Mouse (Mus musculus): ENCODE results near the gene Hrnr. TPM values are rescaled to one million over a fixed set of nuclear protein-coding genes. Genes with fewer than 3 reads are reported as not detected.

Gene Hrnr
- polyA plus RNA-seq (2015; fragmentation: Nextera tagmentation; extraction: Ambion mirVana): 0.04 TPM in 1 of 2 replicates, not detected in the other

DNA sequence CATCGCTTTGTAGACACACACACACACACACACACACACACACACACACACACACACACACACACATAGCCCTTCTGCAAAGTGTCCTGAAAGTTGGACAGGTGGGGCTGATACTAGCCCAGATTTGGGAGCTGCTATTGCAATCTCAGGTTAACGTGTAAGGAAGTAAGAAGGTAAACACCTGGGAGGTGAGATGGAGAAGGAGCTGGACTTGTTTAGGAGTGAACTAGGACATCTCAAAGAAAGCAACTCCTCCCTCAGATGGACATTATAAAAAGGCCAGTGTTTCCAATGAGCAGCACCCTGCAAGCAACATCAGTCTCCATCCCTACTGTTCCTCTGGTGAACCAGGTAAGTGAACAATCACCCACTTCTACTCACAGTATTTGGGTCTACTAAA, at the start of gene Hrnr:
Hrnr (plus strand) TSS at position 301 of the 400 bp plus-strand sequence.
- H3K27me3 ChIP-seq: no peaks in the 10 kb centered on the region
- 76% methylated on average over 2 of the region's 2 CpGs for WGBS
- no peaks in the 10 kb centered on the region for H3K4me1 ChIP-seq (replicated peaks)
- H3K4me2 ChIP-seq: no peak within 1 kb of the TSS
- no peak within 1 kb of the TSS for H3K9ac ChIP-seq
- H3K27ac ChIP-seq: no peak within 1 kb of the TSS
- no peak for ATAC-seq (replicated peaks; ENCODE audit: insufficient number of reproducible peaks, insufficient read depth, low FRiP score, low read depth)
- no peaks in the 10 kb centered on the region for H3K9me3 ChIP-seq (replicated peaks)
- H3K4me3 ChIP-seq: no peak within 1 kb of the TSS
- no peaks in the 10 kb centered on the region for H3K36me3 ChIP-seq

DNA sequence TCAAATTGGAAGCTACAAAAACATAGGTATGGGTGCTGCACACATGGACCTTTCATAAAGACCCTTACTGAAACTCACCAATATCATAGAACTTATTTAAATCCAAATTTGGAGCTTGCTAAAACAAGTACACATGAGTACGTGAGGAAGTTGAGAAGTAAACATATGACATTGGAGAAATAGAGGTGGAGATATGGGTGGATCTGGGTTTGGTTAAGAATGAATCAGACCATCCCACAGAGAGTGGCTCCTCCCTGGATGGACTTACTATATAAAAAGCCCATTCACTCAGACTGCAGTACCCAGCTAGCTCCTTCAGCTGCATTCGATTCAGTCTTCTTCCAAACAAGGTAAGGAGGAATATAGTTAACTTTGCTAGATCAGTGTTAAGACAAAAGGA, 46.3 kb upstream of the Hrnr start, which contains the start of gene Flg:
Flg (plus strand) TSS at position 301 of the 400 bp plus-strand sequence.
- H3K9ac ChIP-seq: no peak within 1 kb of the TSS
- H3K4me3 ChIP-seq: no peak within 1 kb of the TSS
- ATAC-seq (replicated peaks; ENCODE audit: insufficient number of reproducible peaks, insufficient read depth, low FRiP score, low read depth): no peak
- no peaks in the 10 kb centered on the region for H3K27me3 ChIP-seq
- H3K4me1 ChIP-seq (replicated peaks): no peaks in the 10 kb centered on the region
- H3K4me2 ChIP-seq: no peak within 1 kb of the TSS
- no peak within 1 kb of the TSS for H3K27ac ChIP-seq
- H3K9me3 ChIP-seq (replicated peaks): no peaks in the 10 kb centered on the region
- WGBS: 82% methylated on average over 2 of the region's 2 CpGs
- H3K36me3 ChIP-seq: no peaks in the 10 kb centered on the region

DNA sequence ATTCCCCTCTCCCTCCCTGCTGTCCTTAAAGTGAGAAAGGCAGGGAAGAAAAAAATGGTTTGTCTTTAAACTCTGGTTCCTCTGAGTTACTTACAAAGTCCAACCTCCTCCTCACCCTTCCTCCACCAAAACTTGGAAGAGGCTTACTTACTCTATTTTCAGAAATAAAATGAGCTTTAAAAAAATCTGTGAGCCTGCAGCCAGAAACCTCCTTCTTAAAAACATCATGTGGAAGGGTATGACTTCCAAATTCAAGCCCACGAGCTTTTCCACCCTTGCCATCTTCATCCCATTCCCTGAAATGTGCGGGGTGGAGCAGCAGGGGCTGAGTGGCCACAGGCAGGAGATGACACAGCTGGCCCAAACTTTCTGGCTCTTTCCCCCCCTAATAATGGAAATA, 22.0 kb upstream of the Hrnr start:
- no peak overlapping the region for H3K27ac ChIP-seq
- WGBS: 73% methylated on average over 2 of the region's 2 CpGs
- H3K4me1 ChIP-seq (replicated peaks): no peaks in the 10 kb centered on the region
- no peaks in the 10 kb centered on the region for H3K9me3 ChIP-seq (replicated peaks)
- H3K4me3 ChIP-seq: no peak overlapping the region
- H3K9ac ChIP-seq: no peak overlapping the region
- no peaks in the 10 kb centered on the region for H3K27me3 ChIP-seq
- no peak for ATAC-seq (replicated peaks; ENCODE audit: insufficient number of reproducible peaks, insufficient read depth, low FRiP score, low read depth)
- H3K36me3 ChIP-seq: no peaks in the 10 kb centered on the region
- H3K4me2 ChIP-seq: no peak overlapping the region

DNA sequence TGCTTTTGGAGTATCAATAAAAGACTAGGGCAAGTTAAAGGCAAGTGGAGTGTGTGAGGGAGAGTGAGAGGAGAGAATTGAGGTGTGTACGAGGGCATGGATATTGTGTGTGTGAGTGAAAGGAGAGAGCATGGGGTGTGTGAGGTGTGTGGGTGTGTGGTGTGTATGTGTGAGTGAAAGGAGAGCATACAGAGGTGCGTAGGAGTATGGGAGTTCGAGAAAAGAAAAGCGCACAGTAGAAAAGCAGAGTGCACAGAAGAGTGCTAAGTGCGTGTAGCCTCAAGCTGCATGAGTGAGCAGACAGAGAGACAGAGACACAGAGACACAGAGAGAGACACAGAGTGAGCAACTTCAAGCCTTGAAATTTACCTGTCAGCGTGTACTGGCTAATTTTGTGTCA, 19.7 kb upstream of the Hrnr start:
- H3K27ac ChIP-seq: no peak overlapping the region
- H3K4me3 ChIP-seq: no peak overlapping the region
- no peaks in the 10 kb centered on the region for H3K27me3 ChIP-seq
- H3K4me2 ChIP-seq: no peak overlapping the region
- no peak for ATAC-seq (replicated peaks; ENCODE audit: insufficient number of reproducible peaks, insufficient read depth, low FRiP score, low read depth)
- H3K9me3 ChIP-seq (replicated peaks): no peaks in the 10 kb centered on the region
- 74% methylated on average over 6 of the region's 6 CpGs for WGBS
- H3K36me3 ChIP-seq: no peaks in the 10 kb centered on the region
- H3K9ac ChIP-seq: no peak overlapping the region
- no peaks in the 10 kb centered on the region for H3K4me1 ChIP-seq (replicated peaks)

DNA sequence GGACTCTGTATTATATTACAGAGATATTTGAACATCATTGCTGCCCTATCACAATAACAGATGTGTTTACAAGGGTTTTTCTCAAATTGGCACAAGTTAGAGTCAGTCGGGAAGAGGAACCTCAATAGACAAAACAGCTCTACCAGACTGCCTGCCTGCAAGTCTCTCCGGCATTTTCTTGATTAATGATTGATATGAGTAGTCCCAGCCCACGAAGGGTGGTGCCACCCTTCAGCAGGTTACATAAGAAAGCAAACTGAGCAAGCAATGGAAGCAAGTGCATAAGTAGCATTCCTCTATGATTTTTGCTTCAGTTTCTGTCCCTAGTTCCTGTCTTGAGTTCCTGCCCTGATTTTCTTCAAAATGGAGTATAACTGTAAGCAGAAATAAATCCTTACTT, 17.7 kb upstream of the Hrnr start:
- ATAC-seq (replicated peaks; ENCODE audit: insufficient number of reproducible peaks, insufficient read depth, low FRiP score, low read depth): no peak
- Histone ChIP-seq H3K9me3 (replicated peaks) (no peaks in the 10 kb centered on the region), H3K27me3 (no peaks in the 10 kb centered on the region), H3K4me3 (no peak overlapping the region), H3K4me1 (replicated peaks) (no peaks in the 10 kb centered on the region), H3K27ac (no peak overlapping the region), H3K4me2 (no peak overlapping the region), H3K9ac (no peak overlapping the region), H3K36me3 (no peaks in the 10 kb centered on the region)
- 77% methylated on average over 3 of the region's 3 CpGs for WGBS

DNA sequence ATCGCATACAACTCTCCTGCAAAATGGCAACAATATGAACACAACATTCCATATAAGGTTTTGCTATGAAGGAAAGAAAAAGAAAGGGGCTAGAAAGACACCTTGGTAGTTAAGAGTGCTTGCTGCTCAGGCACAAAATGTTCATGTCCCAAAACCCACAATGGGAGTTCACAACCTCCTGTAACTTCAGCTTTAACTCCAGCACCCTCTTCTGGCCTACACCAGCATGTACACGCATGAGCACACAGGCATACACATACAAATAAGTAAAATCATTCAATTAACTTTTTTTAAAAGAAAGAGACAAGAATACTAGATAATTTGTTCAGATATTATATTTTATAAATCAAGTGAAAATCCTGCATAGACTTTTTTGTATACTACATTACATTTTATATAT, 13.4 kb upstream of the Hrnr start:
- Histone ChIP-seq H3K4me2 (no peak overlapping the region), H3K9ac (no peak overlapping the region), H3K36me3 (no peaks in the 10 kb centered on the region), H3K4me3 (no peak overlapping the region), H3K9me3 (replicated peaks) (no peaks in the 10 kb centered on the region), H3K27me3 (no peaks in the 10 kb centered on the region), H3K4me1 (replicated peaks) (no peaks in the 10 kb centered on the region), H3K27ac (no peak overlapping the region)
- ATAC-seq (replicated peaks; ENCODE audit: insufficient number of reproducible peaks, insufficient read depth, low FRiP score, low read depth): no peak
- 73% methylated on average over 2 of the region's 2 CpGs for WGBS

DNA sequence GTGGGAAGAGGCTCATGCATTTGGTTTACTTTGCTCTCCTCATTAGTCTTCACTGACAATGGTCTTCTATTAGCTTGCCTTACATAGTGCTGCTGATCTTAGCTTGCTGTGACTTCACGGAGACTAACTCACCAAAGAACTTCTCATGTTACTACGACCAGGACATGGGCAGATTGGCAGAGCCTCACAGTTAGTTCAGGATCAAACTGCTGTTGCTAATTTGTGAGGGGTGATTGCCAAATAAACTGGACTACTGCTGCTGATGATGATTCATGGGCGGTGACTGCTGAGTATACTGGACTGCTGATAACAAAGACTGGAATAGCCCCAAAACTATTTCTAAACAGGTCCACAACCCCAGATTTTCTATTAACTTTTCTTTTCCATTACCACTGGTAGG, 8.2 kb upstream of the Hrnr start:
- 62% methylated on average over 3 of the region's 3 CpGs for WGBS
- no peaks in the 10 kb centered on the region for H3K27me3 ChIP-seq
- H3K9ac ChIP-seq: no peak overlapping the region
- H3K4me1 ChIP-seq (replicated peaks): no peaks in the 10 kb centered on the region
- H3K27ac ChIP-seq: no peak overlapping the region
- H3K4me3 ChIP-seq: no peak overlapping the region
- H3K9me3 ChIP-seq (replicated peaks): no peaks in the 10 kb centered on the region
- no peaks in the 10 kb centered on the region for H3K36me3 ChIP-seq
- no peak overlapping the region for H3K4me2 ChIP-seq
- no peak for ATAC-seq (replicated peaks; ENCODE audit: insufficient number of reproducible peaks, insufficient read depth, low FRiP score, low read depth)

DNA sequence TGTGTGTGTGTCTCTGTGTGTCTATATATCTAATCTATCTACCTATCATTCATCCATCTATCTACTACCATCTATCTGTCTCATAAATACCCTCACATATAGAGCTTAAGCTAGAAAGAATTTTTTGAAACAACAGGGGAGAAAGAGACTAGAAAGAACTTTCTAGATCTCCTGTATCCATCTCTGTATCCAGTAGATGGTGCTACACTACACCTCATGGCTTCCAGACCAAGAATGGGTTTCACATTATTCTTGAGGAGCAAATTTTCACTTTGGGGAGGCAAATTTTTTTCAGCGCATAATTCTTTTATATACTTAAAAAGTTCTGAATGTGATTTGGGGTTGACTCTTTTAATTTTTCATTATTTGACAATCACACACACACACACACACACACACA, 5.2 kb upstream of the Hrnr start:
- 93% methylated on average over 1 of the region's 1 CpGs for WGBS
- Histone ChIP-seq H3K36me3 (no peaks in the 10 kb centered on the region), H3K4me3 (no peak overlapping the region), H3K4me1 (replicated peaks) (no peaks in the 10 kb centered on the region), H3K9ac (no peak overlapping the region), H3K27ac (no peak overlapping the region), H3K27me3 (no peaks in the 10 kb centered on the region), H3K9me3 (replicated peaks) (no peaks in the 10 kb centered on the region), H3K4me2 (no peak overlapping the region)
- no peak for ATAC-seq (replicated peaks; ENCODE audit: insufficient number of reproducible peaks, insufficient read depth, low FRiP score, low read depth)

DNA sequence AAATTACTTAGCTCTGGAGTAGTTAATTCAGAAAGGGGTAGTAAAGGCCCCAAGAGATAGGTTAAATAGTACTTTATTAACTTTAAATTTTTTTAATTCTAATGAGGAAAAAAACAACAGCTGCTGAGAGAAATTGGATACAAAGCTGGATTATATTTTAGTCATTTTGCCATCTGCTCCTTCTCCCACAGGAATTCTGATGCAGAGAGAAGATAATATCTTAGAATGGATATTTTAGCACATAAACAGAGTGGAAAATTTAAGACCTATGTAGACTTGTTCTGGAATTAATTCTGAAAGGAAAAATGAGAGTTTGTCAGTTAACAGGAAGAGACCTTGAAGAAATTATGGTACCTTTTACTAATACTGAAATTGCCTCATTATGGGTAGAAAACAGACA, 18.2 kb downstream of the Hrnr start:
- Histone ChIP-seq H3K4me2 (no peak overlapping the region), H3K27ac (no peak overlapping the region), H3K27me3 (no peaks in the 10 kb centered on the region), H3K4me1 (replicated peaks) (no peaks in the 10 kb centered on the region), H3K36me3 (no peaks in the 10 kb centered on the region), H3K9ac (no peak overlapping the region), H3K4me3 (no peak overlapping the region), H3K9me3 (replicated peaks) (no peaks in the 10 kb centered on the region)
- no peak for ATAC-seq (replicated peaks; ENCODE audit: insufficient number of reproducible peaks, insufficient read depth, low FRiP score, low read depth)

DNA sequence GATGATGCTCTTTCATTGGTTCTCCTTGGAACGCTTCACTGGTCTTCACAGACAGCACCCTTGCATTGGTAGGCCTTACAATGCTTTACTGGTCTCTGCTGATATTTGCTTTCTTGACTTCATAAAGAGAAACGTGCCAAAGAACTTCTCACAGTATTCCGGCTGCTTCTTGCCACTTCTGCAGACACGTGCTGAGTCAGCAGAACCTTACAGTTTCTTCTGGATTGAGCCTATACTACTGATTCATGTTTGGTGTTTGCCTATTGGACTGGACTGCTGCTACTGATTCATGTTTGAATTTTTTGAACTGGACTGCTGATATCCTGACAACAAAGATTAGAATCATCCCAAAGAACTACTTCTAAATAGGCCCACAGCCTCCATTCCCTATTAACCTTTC, 20.5 kb downstream of the Hrnr start:
- 78% methylated on average over 4 of the region's 4 CpGs for WGBS
- H3K27me3 ChIP-seq: no peaks in the 10 kb centered on the region

DNA sequence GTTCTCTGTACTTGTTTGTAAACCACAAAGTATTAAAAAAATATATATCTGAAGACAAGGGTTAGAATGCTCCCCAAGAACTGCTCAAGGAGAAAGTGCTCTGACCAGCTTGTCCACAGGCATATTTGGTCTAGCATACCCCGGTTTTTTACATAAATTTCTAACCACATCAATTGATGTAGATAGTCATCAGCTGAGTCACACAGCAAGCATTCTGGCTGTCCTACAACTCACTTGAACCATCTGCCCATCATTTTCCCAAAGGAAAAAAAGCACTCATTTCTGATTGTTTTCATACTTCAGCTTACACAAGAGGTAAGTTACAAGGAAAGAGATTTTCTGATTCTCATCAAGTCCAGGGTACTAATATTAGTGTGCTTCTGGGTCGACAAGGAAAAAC, 27.3 kb downstream of the Hrnr start:
- Histone ChIP-seq H3K4me3 (no peak overlapping the region), H3K9ac (no peak overlapping the region), H3K4me1 (replicated peaks) (no peaks in the 10 kb centered on the region), H3K4me2 (no peak overlapping the region), H3K9me3 (replicated peaks) (no peaks in the 10 kb centered on the region), H3K27ac (no peak overlapping the region), H3K27me3 (no peaks in the 10 kb centered on the region), H3K36me3 (no peaks in the 10 kb centered on the region)
- 54% methylated on average over 2 of the region's 2 CpGs for WGBS
- no peak for ATAC-seq (replicated peaks; ENCODE audit: insufficient number of reproducible peaks, insufficient read depth, low FRiP score, low read depth)

More for the DNA sequence above, 20.5 kb downstream of the Hrnr start:
- no peaks in the 10 kb centered on the region for H3K4me1 ChIP-seq (replicated peaks)
- no peak overlapping the region for H3K27ac ChIP-seq
- H3K4me2 ChIP-seq: no peak overlapping the region
- no peak for ATAC-seq (replicated peaks; ENCODE audit: insufficient number of reproducible peaks, insufficient read depth, low FRiP score, low read depth)
- no peaks in the 10 kb centered on the region for H3K36me3 ChIP-seq
- no peak overlapping the region for H3K9ac ChIP-seq
- H3K9me3 ChIP-seq (replicated peaks): no peaks in the 10 kb centered on the region
- no peak overlapping the region for H3K4me3 ChIP-seq

DNA sequence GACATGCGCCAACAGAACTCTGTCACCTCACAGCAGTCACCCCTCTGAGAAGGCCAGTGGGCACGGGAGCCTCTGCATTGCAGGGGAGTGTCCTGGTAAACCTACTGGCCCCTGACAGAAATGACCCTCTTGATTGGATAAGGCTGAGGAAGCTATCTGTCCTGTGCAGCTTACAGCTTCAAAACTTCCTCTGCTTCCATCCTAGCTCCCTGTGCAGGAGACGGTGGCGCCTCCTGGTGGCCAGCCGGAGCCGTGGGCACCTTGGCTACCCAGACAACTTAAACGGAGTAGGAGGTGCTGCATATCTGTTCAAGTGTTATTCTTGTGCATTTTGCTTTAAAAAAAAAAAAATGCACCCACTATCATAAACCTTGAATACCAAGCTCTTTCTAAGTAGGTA, 40.5 kb downstream of the Hrnr start:
- no peak for ATAC-seq (replicated peaks; ENCODE audit: insufficient number of reproducible peaks, insufficient read depth, low FRiP score, low read depth)
- H3K9ac ChIP-seq: no peak overlapping the region
- WGBS: 20% methylated on average over 7 of the region's 7 CpGs

More for the DNA sequence above, 40.5 kb downstream of the Hrnr start:
- Histone ChIP-seq H3K27ac (no peak overlapping the region), H3K4me2 (no peak overlapping the region), H3K9me3 (replicated peaks) (no peaks in the 10 kb centered on the region), H3K36me3 (no peaks in the 10 kb centered on the region), H3K4me3 (no peak overlapping the region), H3K27me3 (no peaks in the 10 kb centered on the region), H3K4me1 (replicated peaks) (no peaks in the 10 kb centered on the region)
